Comparison of ENCODE assay signal across 20 mouse cellular contexts in the genomic region with DNA sequence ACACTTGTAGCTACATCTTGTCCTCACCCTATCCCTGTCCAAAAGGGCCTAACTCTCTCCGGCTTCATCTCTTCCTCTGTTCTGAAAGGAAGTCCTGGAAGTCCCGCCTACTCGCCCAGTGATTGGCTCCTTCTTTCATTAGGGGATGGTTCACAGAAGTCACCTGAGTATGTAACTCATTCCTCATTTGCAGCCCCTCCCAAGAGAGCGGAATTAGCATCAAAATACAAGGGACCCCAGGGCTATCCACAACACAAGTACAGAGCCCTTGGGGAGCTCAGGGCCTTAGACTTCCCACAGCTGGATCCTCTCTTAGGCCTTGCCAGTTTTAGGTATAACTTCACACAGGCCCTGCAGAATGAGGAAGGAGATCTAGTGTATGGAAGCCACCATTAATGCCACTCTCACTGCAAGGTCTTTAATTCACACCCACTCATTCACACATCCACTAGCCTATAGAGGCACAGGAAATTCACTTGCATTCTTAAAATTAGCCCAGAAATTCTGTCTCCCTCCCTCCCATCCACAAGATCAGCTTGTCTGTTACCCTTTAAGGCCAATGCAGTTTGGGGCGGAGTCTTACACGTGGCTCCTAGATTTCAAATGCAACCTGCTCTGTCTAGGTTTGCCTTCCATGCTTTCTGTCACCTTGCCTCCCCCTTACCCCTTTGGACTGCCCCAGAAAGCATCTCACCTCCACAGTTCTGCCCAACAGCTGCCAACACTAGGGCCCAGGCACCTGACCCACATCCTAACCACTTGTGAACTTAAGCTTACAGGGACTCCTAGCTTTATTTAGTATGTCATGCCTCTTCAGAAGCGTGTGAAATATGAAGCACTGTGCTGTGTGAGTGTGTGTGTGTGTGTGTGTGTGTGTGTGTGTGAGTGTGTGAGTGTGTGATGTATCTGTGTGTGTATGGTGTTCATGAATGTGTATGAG.
A peak's percentile ranks its signal among the peaks of the same experiment; 100 is the strongest.
DNase-seq lines count a peak whose midpoint lies in the region; ATAC-seq and TF ChIP-seq lines count a peak whose summit lies in the region.
"Had no signal": no experiment of that assay in that cellular context is flagged by ENCODE, and none has a peak within 500 bp of the region (broad histone marks: within the 10 kb centered on the region; RNA-seq: fewer than 3 reads in every experiment).

No protein-coding gene starts in this region.

- TF ChIP-seq CTCF in brain, embryonic 14.5 days (IDR thresholded peaks at IDR 0.05; ENCODE audit: borderline replicate concordance, extremely low read depth, insufficient read depth, insufficient read length) = no peak

- ATAC-seq in midbrain, embryonic 14.5 days (ENCODE audit: low FRiP score, low TSS enrichment) = no peak
- ATAC-seq in embryonic facial prominence, embryonic 14.5 days (ENCODE audit: low read depth) = peak; percentile 79; the same call in 1 of the 2 replicates
- ATAC-seq: liver, postnatal 0 days had no signal

- 28% methylated on average over 7 of the region's 7 CpGs for WGBS in midbrain, embryonic 10.5 days
- 45% methylated on average over 7 of the region's 7 CpGs for WGBS in midbrain, embryonic 14.5 days
- WGBS in embryonic facial prominence, embryonic 14.5 days = 42% methylated on average over 7 of the region's 7 CpGs

- H3K9ac ChIP-seq in midbrain, embryonic 14.5 days (replicated peaks; ENCODE audit: low read length) = no peak overlapping the region
- no peak overlapping the region for H3K9ac ChIP-seq in ES-E14 (ENCODE audit: insufficient read depth, low read depth, low read length, poor library complexity, severe bottlenecking)
- no peak overlapping the region for H3K9ac ChIP-seq in embryonic facial prominence, embryonic 14.5 days (ENCODE audit: low read depth, low read length)
- H3K9ac ChIP-seq: embryonic facial prominence, embryonic 15.5 days; heart, embryonic 15.5 days; liver, postnatal 0 days; neural tube, embryonic 15.5 days had no signal

- TF ChIP-seq POLR2A in brain, embryonic 14.5 days (IDR thresholded peaks at IDR 0.05; ENCODE audit: borderline replicate concordance, extremely low read depth, insufficient read depth, insufficient read length, poor library complexity, severe bottlenecking) = no peak

- H3K4me2 ChIP-seq in midbrain, embryonic 14.5 days (ENCODE audit: low read length) = no peak overlapping the region
- H3K4me2 ChIP-seq in embryonic facial prominence, embryonic 14.5 days (ENCODE audit: low read depth, low read length) = no peak overlapping the region
- H3K4me2 ChIP-seq: embryonic facial prominence, embryonic 15.5 days; heart, embryonic 15.5 days; neural tube, embryonic 15.5 days had no signal

- H3K9me3 ChIP-seq in midbrain, embryonic 10.5 days (replicated peaks) = no peaks in the 10 kb centered on the region
- no peaks in the 10 kb centered on the region for H3K9me3 ChIP-seq in midbrain, embryonic 14.5 days (ENCODE audit: control insufficient read depth, low read length)
- no peaks in the 10 kb centered on the region for H3K9me3 ChIP-seq in ES-E14 (ENCODE audit: control insufficient read depth, insufficient read depth, low read depth, low read length)
- no peaks in the 10 kb centered on the region for H3K9me3 ChIP-seq in embryonic facial prominence, embryonic 14.5 days (ENCODE audit: control insufficient read depth, low read length)
- H3K9me3 ChIP-seq: embryonic facial prominence, embryonic 15.5 days; heart, embryonic 15.5 days; limb, embryonic 10.5 days; neural tube, embryonic 15.5 days had no signal

- H3K27ac ChIP-seq in midbrain, embryonic 10.5 days (replicated peaks) = peak overlapping the region; percentile 6; the same call in 1 of the 2 replicates
- no peak overlapping the region for H3K27ac ChIP-seq in midbrain, embryonic 14.5 days (replicated peaks; ENCODE audit: low read depth, low read length)
- H3K27ac ChIP-seq in ES-E14 (ENCODE audit: insufficient read depth, low read depth, low read length, poor library complexity, severe bottlenecking) = peak overlapping the region; percentile 2; the same call in 1 of the 2 replicates
- H3K27ac ChIP-seq in embryonic facial prominence, embryonic 14.5 days (replicated peaks; ENCODE audit: low read depth, low read length) = no peak overlapping the region
- H3K27ac ChIP-seq: embryonic facial prominence, embryonic 15.5 days; heart, embryonic 15.5 days; limb, embryonic 10.5 days; neural tube, embryonic 15.5 days had no signal

- no peak overlapping the region for H3K4me3 ChIP-seq in midbrain, embryonic 10.5 days
- no peak overlapping the region for H3K4me3 ChIP-seq in midbrain, embryonic 14.5 days (replicated peaks; ENCODE audit: low read depth, low read length)
- peak overlapping the region; percentile 6 to 59; a peak in 3 of 4 replicates for H3K4me3 ChIP-seq in ES-E14 (ENCODE audit: insufficient read depth in 1 of 2, low read depth in 1 of 2, low read length in 2 of 2, poor library complexity in 1 of 2, severe bottlenecking in 1 of 2)
- H3K4me3 ChIP-seq in embryonic facial prominence, embryonic 14.5 days (ENCODE audit: low read depth, low read length) = no peak overlapping the region
- H3K4me3 ChIP-seq: embryonic facial prominence, embryonic 15.5 days; heart, embryonic 15.5 days; limb, embryonic 10.5 days; neural tube, embryonic 15.5 days had no signal

- peak; percentile 36 for DNase-seq in midbrain, embryonic 10.5 days (ENCODE audit: low spot score)
- DNase-seq in midbrain, embryonic 14.5 days = no peak
- peak; percentile 81 for DNase-seq in ES-E14 (ENCODE audit: low read depth, low spot score)
- DNase-seq in brain, embryonic 14.5 days (ENCODE audit: low read depth) = peak; percentile 27
- DNase-seq in embryonic facial prominence, embryonic 14.5 days (ENCODE audit: low spot score) = peak; percentile 28
- no peak for DNase-seq in right cerebral cortex, postnatal 14 days
- no peak for DNase-seq in right cerebral cortex, postnatal 10 days (ENCODE audit: low spot score in 2 of 2)
- DNase-seq in cerebellum, adult 9-11 months = no peak
- DNase-seq: adrenal gland, postnatal 14 days; cerebellum, adult 11 months; cerebellum, postnatal 36 days; gastrocnemius, postnatal 14 days; heart, postnatal 4 days; kidney, adult 8-10 months; liver, postnatal 0 days; lung, postnatal 10 days had no signal

- no peaks in the 10 kb centered on the region; the same call in 1 of the 2 replicates for H3K27me3 ChIP-seq in midbrain, embryonic 10.5 days (ENCODE audit: low read depth, poor library complexity, severe bottlenecking)
- no peaks in the 10 kb centered on the region for H3K27me3 ChIP-seq in midbrain, embryonic 14.5 days (ENCODE audit: control insufficient read depth, insufficient read depth, low read length)
- no peaks in the 10 kb centered on the region for H3K27me3 ChIP-seq in embryonic facial prominence, embryonic 14.5 days (replicated peaks; ENCODE audit: control insufficient read depth, insufficient read depth, low read length)
- H3K27me3 ChIP-seq: embryonic facial prominence, embryonic 15.5 days; heart, embryonic 15.5 days; neural tube, embryonic 15.5 days had no signal

- in situ Hi-C loops in ES-E14 (cut with MboI; ENCODE audit: low sequenced_read_pairs in 2 of 2, unreplicated experiment in 2 of 2) = no loop called here

- peaks cover 18% of the 10 kb centered on the region for H3K4me1 ChIP-seq in midbrain, embryonic 10.5 days
- no peaks in the 10 kb centered on the region for H3K4me1 ChIP-seq in midbrain, embryonic 14.5 days (ENCODE audit: control insufficient read depth, insufficient read depth, low read length)
- peaks cover 6 to 15% of the 10 kb centered on the region in 2 experiments for H3K4me1 ChIP-seq in ES-E14 (ENCODE audit: control insufficient read depth in 2 of 2, insufficient read depth in 2 of 2, low read length in 2 of 2, poor library complexity in 1 of 2)
- no peaks in the 10 kb centered on the region for H3K4me1 ChIP-seq in embryonic facial prominence, embryonic 14.5 days (ENCODE audit: control insufficient read depth, insufficient read depth, low read length)
- H3K4me1 ChIP-seq: embryonic facial prominence, embryonic 15.5 days; heart, embryonic 15.5 days; neural tube, embryonic 15.5 days had no signal

- H3K36me3 ChIP-seq in midbrain, embryonic 10.5 days = no peaks in the 10 kb centered on the region
- H3K36me3 ChIP-seq in midbrain, embryonic 14.5 days (ENCODE audit: control insufficient read depth, insufficient read depth, low read length) = no peaks in the 10 kb centered on the region
- no peaks in the 10 kb centered on the region for H3K36me3 ChIP-seq in ES-E14 (ENCODE audit: control insufficient read depth, insufficient read depth, low read length, poor library complexity, severe bottlenecking)
- no peaks in the 10 kb centered on the region for H3K36me3 ChIP-seq in embryonic facial prominence, embryonic 14.5 days (ENCODE audit: control insufficient read depth, insufficient read depth, low read length)
- H3K36me3 ChIP-seq: embryonic facial prominence, embryonic 15.5 days; heart, embryonic 15.5 days; limb, embryonic 10.5 days; neural tube, embryonic 15.5 days had no signal

TF ChIP-seq in ES-E14, 5 proteins besides CTCF, POLR2A, EP300 and RAD21:
- no peak for TF ChIP-seq HCFC1 (IDR thresholded peaks at IDR 0.05; ENCODE audit: borderline replicate concordance, insufficient read depth, low read length)
- no peak for TF ChIP-seq ZC3H11A (IDR thresholded peaks at IDR 0.05; ENCODE audit: borderline replicate concordance, low read depth, low read length)
- no peak for TF ChIP-seq CHD2 (IDR thresholded peaks at IDR 0.05; ENCODE audit: low read depth, low read length)
- TF ChIP-seq MAFK (IDR thresholded peaks at IDR 0.05; ENCODE audit: insufficient read depth, low read depth, low read length) = no peak
- TF ChIP-seq ZNF384 (IDR thresholded peaks at IDR 0.05; ENCODE audit: low read depth, low read length) = no peak
TF ChIP-seq in ES-E14: peak in this region for 0.

Comparison
In these comparisons a context has a peak if more than half of its experiments do, and no peak if none do; other contexts are left out.
1. DNase-seq: peak in midbrain, embryonic 10.5 days (single experiment), ES-E14 (single experiment), brain, embryonic 14.5 days (single experiment) and embryonic facial prominence, embryonic 14.5 days (single experiment); none in midbrain, embryonic 14.5 days (single experiment), right cerebral cortex, postnatal 14 days (single experiment), right cerebral cortex, postnatal 10 days (0 of 2) and cerebellum, adult 9-11 months (single experiment).
2. H3K27ac ChIP-seq: peak in midbrain, embryonic 10.5 days (single experiment) and ES-E14 (single experiment); none in midbrain, embryonic 14.5 days (single experiment) and embryonic facial prominence, embryonic 14.5 days (single experiment).
3. H3K4me3 ChIP-seq: peak in ES-E14 (2 of 2); none in midbrain, embryonic 10.5 days (single experiment), midbrain, embryonic 14.5 days (single experiment) and embryonic facial prominence, embryonic 14.5 days (single experiment).